Mouse (Mus musculus): ENCODE measurements around the gene Glra2. TPM values are rescaled to one million over a fixed set of nuclear protein-coding genes. Genes with fewer than 3 reads are reported as not detected.
"Not testable (repeated sequence)": the region's sequence is repeated elsewhere in the genome, so short reads cannot be mapped to it uniquely, and the experiment has no call there.

The Glra2 gene
- total RNA-seq (2021), result not detected
- long read RNA-seq, experiment 1, result 0 reads
- long read RNA-seq, experiment 2, result 0 reads

DNA sequence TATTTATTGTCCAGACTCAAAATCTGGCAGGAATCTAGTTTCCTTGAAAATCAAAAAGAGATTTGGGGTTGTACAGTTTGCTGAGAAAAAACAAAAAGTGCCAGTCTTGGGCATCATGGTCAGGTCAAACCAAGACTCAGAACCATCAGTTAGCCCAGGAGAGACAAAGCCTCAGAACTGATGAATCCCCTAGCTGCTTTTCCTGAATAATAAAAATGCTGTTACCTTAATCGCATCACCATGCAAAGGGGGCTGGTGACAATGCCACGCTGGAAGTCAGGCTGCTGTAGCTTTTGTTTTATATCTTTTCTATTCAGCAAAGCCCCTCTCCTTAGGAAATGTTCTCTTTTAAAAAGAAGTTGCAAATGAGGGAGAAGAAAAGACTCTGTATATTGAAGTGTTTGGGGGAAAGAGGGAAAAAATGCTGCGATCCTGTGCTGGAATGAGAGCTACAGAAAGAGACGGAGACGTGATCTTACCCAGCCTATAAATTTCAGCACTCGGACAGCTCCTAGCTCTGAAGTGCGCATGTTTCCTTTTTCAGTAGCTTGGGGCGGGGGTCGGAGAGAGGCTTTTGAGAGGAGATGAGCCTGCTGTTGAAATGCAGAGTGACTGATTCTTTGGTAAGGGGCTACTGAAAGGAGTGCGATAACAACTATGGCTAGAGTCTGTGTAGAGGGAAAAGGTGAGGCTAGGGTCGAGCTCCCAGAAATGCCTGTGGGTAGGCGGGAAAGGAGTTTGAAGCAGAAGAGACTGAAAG, at the start of gene Glra2:
Glra2 (minus strand) TSS at position 455 of the 760 bp plus-strand sequence.
- peak in 1 of 2 experiments; percentile 2 for DNase-seq

DNA sequence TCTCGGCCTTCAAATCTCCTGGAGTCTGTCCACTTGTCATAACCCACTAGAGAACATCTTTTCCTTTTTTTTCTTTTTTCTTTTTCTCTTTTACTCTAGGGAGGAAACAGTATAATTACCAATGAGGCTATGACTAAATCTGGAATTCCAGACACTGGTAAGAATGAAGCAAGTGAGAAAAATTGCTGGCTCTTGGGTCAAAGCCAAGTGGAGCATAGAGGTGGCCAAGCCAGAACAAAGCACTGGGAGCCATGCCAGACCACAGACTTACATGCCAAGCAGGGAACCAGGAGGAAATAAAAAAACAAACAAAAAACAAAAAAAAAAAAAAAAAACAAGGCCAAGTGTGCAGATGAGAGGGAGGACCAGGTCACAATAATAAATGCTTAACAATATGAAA, 35.6 kb upstream of the Glra2 start:
- DNase-seq, result peak; percentile 30 to 38

DNA sequence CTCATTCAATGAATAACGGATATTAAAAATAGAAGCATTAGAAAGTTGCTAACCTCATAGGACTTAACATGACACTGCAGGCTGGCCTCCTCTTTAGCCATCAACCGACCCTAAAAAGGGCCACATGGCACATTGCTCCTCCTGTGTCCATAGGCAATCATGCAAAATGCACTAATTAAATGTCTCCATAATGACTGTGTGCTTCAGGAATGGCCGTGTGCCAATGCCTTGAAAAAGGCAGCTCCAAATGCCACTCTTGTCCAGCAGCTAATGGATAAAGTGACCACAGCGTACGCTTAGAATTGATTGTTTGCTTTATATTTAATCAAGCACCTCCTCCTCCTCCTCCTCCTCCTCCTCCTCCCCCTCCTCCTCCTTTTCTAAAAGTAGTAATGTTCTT, 17.4 kb upstream of the Glra2 start:
- DNase-seq, result no peak

DNA sequence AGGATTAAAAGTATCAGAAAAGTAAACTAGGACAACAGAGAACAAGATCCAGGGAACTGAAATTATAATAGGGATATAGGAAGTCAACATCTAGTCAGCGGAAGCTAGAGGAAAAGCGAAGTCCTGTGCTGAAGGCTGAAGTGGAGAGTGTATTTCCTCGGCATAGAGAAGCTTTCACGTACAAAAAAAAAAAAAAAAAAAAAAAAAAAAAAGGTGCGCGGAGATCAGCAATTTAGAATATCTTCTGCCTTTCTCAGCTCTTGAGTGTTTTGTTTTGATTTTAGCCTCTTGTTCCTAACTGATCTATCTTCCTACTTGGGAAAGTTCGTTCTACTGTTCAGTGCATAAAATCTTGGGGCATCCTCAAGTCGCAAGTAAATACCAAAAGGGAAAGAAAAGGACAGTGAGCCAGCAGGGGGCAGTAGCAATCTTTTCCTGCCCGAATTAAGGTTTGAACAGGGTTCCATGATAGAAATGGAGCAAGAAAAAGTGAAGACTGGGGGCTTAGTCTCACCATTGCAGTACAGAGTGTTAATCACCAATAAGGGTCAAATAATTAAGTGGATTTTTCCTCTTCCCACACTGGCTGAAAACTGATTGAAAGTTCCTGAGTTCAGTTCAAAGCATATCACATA, 623 bp upstream of the Glra2 start:
- no peak for DNase-seq

DNA sequence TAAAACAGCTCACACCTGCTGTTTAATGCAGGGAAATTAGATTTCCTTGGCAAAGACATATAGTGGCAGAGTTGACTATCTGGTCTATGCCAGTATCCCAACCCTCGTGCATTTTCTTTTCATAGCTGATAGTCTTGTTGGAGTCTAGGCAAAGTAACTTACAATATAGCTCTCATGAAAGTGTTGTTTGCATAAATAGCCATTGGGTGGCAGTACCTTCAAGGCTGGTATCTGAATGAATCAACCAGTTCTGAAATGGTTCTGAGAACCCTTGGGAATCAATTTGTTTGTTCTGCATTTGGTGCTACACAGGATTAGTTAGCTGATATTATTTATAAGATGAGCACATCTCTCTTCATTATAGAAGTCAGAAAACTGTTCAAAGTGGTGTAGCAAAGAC, 133.6 kb downstream of the Glra2 start:
- no peak for DNase-seq

DNA sequence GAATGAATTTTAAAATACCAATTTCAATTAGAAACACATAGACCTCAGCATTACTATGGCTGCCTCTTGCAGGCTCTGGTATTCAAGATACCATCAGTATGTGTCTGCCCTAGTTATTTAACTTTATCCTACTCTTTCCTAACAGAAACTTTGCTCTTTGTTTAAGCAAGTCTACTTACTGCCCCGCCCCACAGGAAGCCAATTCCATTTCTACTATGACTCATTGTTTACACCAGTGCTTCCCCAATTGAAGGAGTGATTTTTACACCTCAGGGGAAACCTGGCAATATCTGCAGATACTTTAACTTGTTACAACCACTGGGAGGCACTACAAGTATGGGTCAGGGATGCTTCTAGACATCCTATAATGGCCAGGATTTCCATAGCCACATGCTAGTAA, 136.0 kb downstream of the Glra2 start:
- peak in 1 of 2 experiments; percentile 0 for DNase-seq

DNA sequence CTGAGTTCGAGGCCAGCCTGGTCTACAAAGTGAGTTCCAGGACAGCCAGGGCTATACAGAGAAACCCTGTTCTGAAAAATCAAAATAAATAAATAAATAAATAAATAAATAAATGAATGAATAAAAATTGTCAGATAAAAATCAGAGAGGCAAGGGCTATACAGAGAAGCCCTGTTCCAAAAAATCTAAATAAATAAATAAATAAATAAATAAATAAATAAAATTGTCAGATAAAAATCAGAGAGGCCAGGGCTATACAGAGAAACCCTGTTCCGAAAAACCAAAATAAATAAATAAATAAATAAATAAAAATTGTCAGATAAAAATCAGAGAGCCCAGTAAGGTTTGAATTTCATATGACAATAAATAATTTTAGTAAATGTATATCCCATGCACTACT, 144.2 kb downstream of the Glra2 start:
- not testable (repeated sequence) for DNase-seq

DNA sequence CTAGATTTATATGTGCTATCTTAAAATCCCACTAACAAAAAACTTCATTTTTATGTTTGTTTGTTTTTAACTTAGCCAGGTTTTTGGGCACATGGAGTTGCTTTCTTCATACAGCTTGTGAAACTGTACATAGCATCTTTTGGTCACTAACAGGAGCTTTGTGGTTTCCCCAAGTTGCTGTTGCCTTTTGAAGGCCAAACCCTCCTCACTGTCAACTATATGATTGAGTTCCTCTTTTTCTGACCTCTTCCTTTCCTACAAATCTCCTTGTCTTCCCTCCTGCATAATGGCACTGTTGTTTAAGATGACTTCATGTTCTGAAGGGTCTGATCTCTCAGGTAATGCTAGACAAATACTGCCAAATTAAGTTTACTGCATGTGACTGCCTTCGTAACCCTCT, 170.6 kb downstream of the Glra2 start:
- DNase-seq, result no peak

DNA sequence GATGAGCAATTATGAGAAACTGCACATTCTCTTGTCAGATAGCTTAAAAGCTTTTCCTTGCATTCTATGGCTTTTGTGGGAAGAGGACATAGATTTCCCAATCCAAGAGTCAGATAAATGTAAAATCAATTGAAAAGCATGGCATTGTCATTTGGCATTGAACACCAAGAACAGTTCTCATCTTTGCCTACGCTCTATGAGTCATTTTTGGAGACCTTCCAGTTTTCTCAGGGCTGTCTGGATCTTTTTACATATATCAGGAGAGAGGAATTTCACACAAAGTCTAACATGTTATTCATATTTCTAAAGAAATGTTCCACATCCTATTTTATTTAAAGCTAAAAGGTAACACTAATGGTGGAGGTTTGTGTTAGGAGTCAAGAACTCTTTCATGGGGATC, 223.0 kb downstream of the Glra2 start:
- DNase-seq, result no peak
